Mouse (Mus musculus): ENCODE measurements around the gene Tas1r1.

- TF ChIP-seq POLR2A (IDR thresholded peaks at IDR 0.05; ENCODE audit: low read depth, low read length): no peak
- TF ChIP-seq CTCF (IDR thresholded peaks at IDR 0.05; ENCODE audit: extremely low read depth, insufficient read depth, insufficient read length, insufficient replicate concordance): no peak
These were observed 46.3 kb downstream of the Tas1r1 start for GRCm38 (mm10) chr4:151992091-151992490.
